Mouse (Mus musculus): Measurements from ENCODE around the gene Dnajc7. TPM values are rescaled to one million over a fixed set of nuclear protein-coding genes. Genes with fewer than 3 reads are reported as not detected.
"Not testable (repeated sequence)": the region's sequence is repeated elsewhere in the genome, so short reads cannot be mapped to it uniquely, and the experiment has no call there.

The Dnajc7 gene
- 100 to 1,000 TPM; 192 to 239 TPM for total RNA-seq (2021)
- long read RNA-seq, experiment 1, transcript Dnajc7-201 (14 exons, 2,330 nt), result major isoform, 47 of 54 reads
- long read RNA-seq, experiment 1, partial matches to known transcripts, result 1 of 54 reads
- long read RNA-seq, experiment 1, other reads (novel, unspliced or antisense), result 5 of 54 reads
- long read RNA-seq, experiment 2, transcript Dnajc7-201 (14 exons, 2,330 nt), result major isoform, 56 of 72 reads
- long read RNA-seq, experiment 2, partial matches to known transcripts, result 2 of 72 reads
- long read RNA-seq, experiment 2, other reads (novel, unspliced or antisense), result 12 of 72 reads

GRCm38 (mm10) chr11:100619982-100620381, at the start of gene Dnajc7:
Dnajc7 (minus strand) TSS chr11:100620168.
- DNase-seq (ENCODE audit: low spot score in 2 of 2), result no peak

- DNase-seq (ENCODE audit: low spot score in 2 of 2), result no peak
These were observed 39.8 kb upstream of the Dnajc7 start for GRCm38 (mm10) chr11:100659806-100660205.

- DNase-seq (ENCODE audit: low spot score in 2 of 2), result no peak
These were observed 36.5 kb upstream of the Dnajc7 start for GRCm38 (mm10) chr11:100656458-100656857.

GRCm38 (mm10) chr11:100655589-100655988, 35.6 kb upstream of the Dnajc7 start:
- not testable (repeated sequence) for DNase-seq (ENCODE audit: low spot score in 2 of 2)

GRCm38 (mm10) chr11:100651748-100652147, 31.8 kb upstream of the Dnajc7 start:
- DNase-seq (ENCODE audit: low spot score in 2 of 2), result no peak

- no peak for DNase-seq (ENCODE audit: low spot score in 2 of 2)
These were observed 31.2 kb upstream of the Dnajc7 start for GRCm38 (mm10) chr11:100651205-100651604.

- DNase-seq (ENCODE audit: low spot score in 2 of 2), result no peak
These were observed 28.4 kb upstream of the Dnajc7 start for GRCm38 (mm10) chr11:100648405-100648804.

GRCm38 (mm10) chr11:100646265-100646664, 26.3 kb upstream of the Dnajc7 start:
- peak in 1 of 2 experiments; percentile 46 for DNase-seq (ENCODE audit: low spot score in 2 of 2)

- DNase-seq (ENCODE audit: low spot score in 2 of 2), result no peak
These were observed 23.9 kb upstream of the Dnajc7 start for GRCm38 (mm10) chr11:100643612-100644575.

GRCm38 (mm10) chr11:100640159-100640906, 20.4 kb upstream of the Dnajc7 start:
- DNase-seq (ENCODE audit: low spot score in 2 of 2), result no peak

GRCm38 (mm10) chr11:100634530-100634929, 14.6 kb upstream of the Dnajc7 start:
- no peak for DNase-seq (ENCODE audit: low spot score in 2 of 2)

- DNase-seq (ENCODE audit: low spot score in 2 of 2), result peak in 1 of 2 experiments; percentile 72
These were observed 8.9 kb upstream of the Dnajc7 start for GRCm38 (mm10) chr11:100628862-100629352.

GRCm38 (mm10) chr11:100628056-100628455, 8.1 kb upstream of the Dnajc7 start:
- DNase-seq (ENCODE audit: low spot score in 2 of 2), result no peak

GRCm38 (mm10) chr11:100626701-100627195, 6.8 kb upstream of the Dnajc7 start:
- peak; percentile 66 to 76 for DNase-seq (ENCODE audit: low spot score in 2 of 2)

GRCm38 (mm10) chr11:100625754-100626700, 6.1 kb upstream of the Dnajc7 start:
- no peak for DNase-seq (ENCODE audit: low spot score in 2 of 2)

GRCm38 (mm10) chr11:100623867-100624266, 3.9 kb upstream of the Dnajc7 start:
- peak in 1 of 2 experiments; percentile 57 for DNase-seq (ENCODE audit: low spot score in 2 of 2)

- peak; percentile 91 to 95 for DNase-seq (ENCODE audit: low spot score in 2 of 2)
These were observed 2.7 kb upstream of the Dnajc7 start for GRCm38 (mm10) chr11:100622714-100623113.

- DNase-seq (ENCODE audit: low spot score in 2 of 2), result peak; percentile 89 to 96
These were observed 438 bp downstream of the Dnajc7 start for GRCm38 (mm10) chr11:100619485-100619975.

GRCm38 (mm10) chr11:100618761-100619484, 1.0 kb downstream of the Dnajc7 start, which contains the start of gene Nkiras2:
Nkiras2 (plus strand) TSS chr11:100619244.
- peak in 1 of 2 experiments; percentile 68 for DNase-seq (ENCODE audit: low spot score in 2 of 2)
